Mouse (Mus musculus): ENCODE data around the gene Kif9.

GRCm38 (mm10) chr9:110476124-110477091 lies at the start of gene Kif9, which contains the start of gene Klhl18:
- no peak for TF ChIP-seq CTCF (IDR thresholded peaks at IDR 0.05; ENCODE audit: insufficient read depth, low read depth, low read length)
- peak; percentile 67 for TF ChIP-seq POLR2A (IDR thresholded peaks at IDR 0.05; ENCODE audit: insufficient read depth, low read depth, low read length)
